Mouse (Mus musculus) limb, embryonic 11.5 days (tissue): ENCODE data around the gene Aup1. TPM values are rescaled to one million over a fixed set of nuclear protein-coding genes. Genes with fewer than 3 reads are reported as not detected.

ENCODE experiments used
- ATAC-seq: fragments of 200-750 bp; cut with Nextera tagmentation; 2 replicates; pipeline ENCODE4 v1.8.0; 2017; ENCODE audit warnings: low read depth; ENCODE audit not compliant: insufficient number of reproducible peaks, low FRiP score, low TSS enrichment
- DNase-seq: peaks from one replicate; pipeline ENCODE4 v3.0.0-alpha.2; 2015; ENCODE audit warnings: low spot score
- H3K27ac ChIP-seq: fragments of 300-500 bp; sonication (generic); replicated peaks from 2 replicates; pipeline ENCODE4 v1.5.1; 2014; ENCODE audit warnings: low read depth, mild to moderate bottlenecking, low read length
- H3K27me3 ChIP-seq: fragments of 300-500 bp; sonication (generic); 2 replicates; pipeline ENCODE4 v1.6.1; 2014; ENCODE audit warnings: mild to moderate bottlenecking, low read length, mixed read lengths; ENCODE audit not compliant: control insufficient read depth, insufficient read depth
- H3K36me3 ChIP-seq: fragments of 300-500 bp; sonication (generic); 2 replicates; pipeline ENCODE4 v1.6.1; 2014; ENCODE audit warnings: mild to moderate bottlenecking, low read length, moderate library complexity, mixed read lengths; ENCODE audit not compliant: control insufficient read depth, insufficient read depth
- H3K4me1 ChIP-seq: fragments of 300-500 bp; sonication (generic); 2 replicates; pipeline ENCODE4 v1.6.1; 2014; ENCODE audit warnings: low read length, mixed read lengths; ENCODE audit not compliant: control insufficient read depth, insufficient read depth
- H3K4me2 ChIP-seq: fragments of 300-500 bp; sonication (generic); 2 replicates; pipeline ENCODE4 v1.6.1; 2014; ENCODE audit warnings: low read depth, mild to moderate bottlenecking, moderate library complexity; ENCODE audit not compliant: severe bottlenecking
- H3K4me3 ChIP-seq: fragments of 300-500 bp; sonication (generic); 2 replicates; pipeline ENCODE4 v1.5.1; 2014; ENCODE audit warnings: low read depth, low read length
- H3K9ac ChIP-seq: fragments of 300-500 bp; sonication (generic); 2 replicates; pipeline ENCODE4 v1.6.1; 2014; ENCODE audit warnings: mild to moderate bottlenecking, low read length
- H3K9me3 ChIP-seq: fragments of 300-500 bp; sonication (generic); 2 replicates; pipeline ENCODE4 v1.6.1; 2016; ENCODE audit warnings: low read length; ENCODE audit not compliant: control insufficient read depth
- WGBS: fragments of 180-500 bp; shearing (Covaris S2); extraction: QIAGEN DNeasy Blood & Tissue Kit; methylation state at CpG from one replicate; pipeline ENCODE4 v1.1.7; 2014; 5-methylcytosine and 5-hydroxymethylcytosine counted together
- polyA plus RNA-seq: library from polyadenylated mRNA; unstranded; fragments of >200 nt; fragmentation: Nextera tagmentation; extraction: Ambion mirVana; gene quantifications from 2 replicates; pipeline ENCODE4 v1.2.1, GENCODE M21; 2014

The Aup1 gene
- polyA plus RNA-seq, 1 experiment from 2014 or later, result 122 TPM

GRCm38 (mm10) chr6:83013444-83013843 is 40.9 kb upstream of the Aup1 start:
- no peak for DNase-seq
- ATAC-seq, result no peak
- H3K9ac ChIP-seq, result no peak overlapping the region
- 86% methylated on average over 5 of the region's 5 CpGs for WGBS
- no peaks in the 10 kb centered on the region for H3K27me3 ChIP-seq
- H3K9me3 ChIP-seq, result no peaks in the 10 kb centered on the region
- H3K27ac ChIP-seq, result no peak overlapping the region
- no peaks in the 10 kb centered on the region for H3K4me1 ChIP-seq
- no peak overlapping the region for H3K4me2 ChIP-seq
- H3K36me3 ChIP-seq, result no peaks in the 10 kb centered on the region
- H3K4me3 ChIP-seq, result no peak overlapping the region

GRCm38 (mm10) chr6:83014482-83015466 is 39.5 kb upstream of the Aup1 start:
- WGBS, result 74% methylated on average over 12 of the region's 12 CpGs
- Histone ChIP-seq H3K27me3 (no peaks in the 10 kb centered on the region), H3K4me2 (no peak overlapping the region), H3K27ac (no peak overlapping the region), H3K9me3 (no peaks in the 10 kb centered on the region), H3K4me3 (no peak overlapping the region), H3K4me1 (no peaks in the 10 kb centered on the region), H3K36me3 (no peaks in the 10 kb centered on the region), H3K9ac (no peak overlapping the region)
- DNase-seq (no peak), ATAC-seq (no peak)

- Histone ChIP-seq H3K27me3 (no peaks in the 10 kb centered on the region), H3K4me3 (no peak overlapping the region), H3K9ac (no peak overlapping the region), H3K27ac (no peak overlapping the region), H3K4me1 (no peaks in the 10 kb centered on the region), H3K9me3 (no peaks in the 10 kb centered on the region), H3K4me2 (no peak overlapping the region), H3K36me3 (no peaks in the 10 kb centered on the region)
- DNase-seq (no peak), ATAC-seq (no peak)
- WGBS, result 88% methylated on average over 2 of the region's 2 CpGs
Observed at GRCm38 (mm10) chr6:83015749-83016148, 38.6 kb upstream of the Aup1 start.

GRCm38 (mm10) chr6:83017190-83017589 is 37.1 kb upstream of the Aup1 start:
- Histone ChIP-seq H3K27me3 (no peaks in the 10 kb centered on the region), H3K36me3 (no peaks in the 10 kb centered on the region), H3K4me2 (no peak overlapping the region), H3K9ac (no peak overlapping the region), H3K4me3 (no peak overlapping the region), H3K27ac (no peak overlapping the region), H3K9me3 (no peaks in the 10 kb centered on the region), H3K4me1 (no peaks in the 10 kb centered on the region)
- DNase-seq (no peak), ATAC-seq (no peak)
- 73% methylated on average over 3 of the region's 3 CpGs for WGBS

- H3K4me2 ChIP-seq, result no peak overlapping the region
- H3K9me3 ChIP-seq, result no peaks in the 10 kb centered on the region
- H3K27me3 ChIP-seq, result no peaks in the 10 kb centered on the region
- no peak overlapping the region for H3K27ac ChIP-seq
- no peak overlapping the region for H3K4me3 ChIP-seq
- ATAC-seq (no peak), DNase-seq (no peak)
- no peaks in the 10 kb centered on the region for H3K36me3 ChIP-seq
- WGBS, result 65% methylated on average over 3 of the region's 3 CpGs
- no peaks in the 10 kb centered on the region for H3K4me1 ChIP-seq
- no peak overlapping the region for H3K9ac ChIP-seq
Observed at GRCm38 (mm10) chr6:83019044-83019443, 35.3 kb upstream of the Aup1 start.

GRCm38 (mm10) chr6:83020121-83020520 is 34.2 kb upstream of the Aup1 start:
- Histone ChIP-seq H3K4me1 (no peaks in the 10 kb centered on the region), H3K36me3 (no peaks in the 10 kb centered on the region), H3K9ac (no peak overlapping the region), H3K4me3 (no peak overlapping the region), H3K27me3 (no peaks in the 10 kb centered on the region), H3K9me3 (no peaks in the 10 kb centered on the region), H3K4me2 (no peak overlapping the region), H3K27ac (no peak overlapping the region)
- DNase-seq (no peak), ATAC-seq (no peak)
- 93% methylated on average over 6 of the region's 6 CpGs for WGBS

GRCm38 (mm10) chr6:83020836-83021593 is 33.3 kb upstream of the Aup1 start:
- WGBS, result 81% methylated on average over 4 of the region's 4 CpGs
- Histone ChIP-seq H3K36me3 (no peaks in the 10 kb centered on the region), H3K4me2 (no peak overlapping the region), H3K27me3 (no peaks in the 10 kb centered on the region), H3K4me3 (no peak overlapping the region), H3K27ac (no peak overlapping the region), H3K4me1 (no peaks in the 10 kb centered on the region), H3K9me3 (no peaks in the 10 kb centered on the region), H3K9ac (no peak overlapping the region)
- DNase-seq (no peak), ATAC-seq (no peak)

GRCm38 (mm10) chr6:83023008-83023407 is 31.3 kb upstream of the Aup1 start:
- H3K9me3 ChIP-seq, result no peaks in the 10 kb centered on the region
- no peaks in the 10 kb centered on the region for H3K4me1 ChIP-seq
- DNase-seq (no peak), ATAC-seq (no peak)
- H3K36me3 ChIP-seq, result no peaks in the 10 kb centered on the region
- H3K27me3 ChIP-seq, result no peaks in the 10 kb centered on the region
- H3K27ac ChIP-seq, result no peak overlapping the region
- no peak overlapping the region for H3K9ac ChIP-seq
- H3K4me2 ChIP-seq, result no peak overlapping the region
- 81% methylated on average over 9 of the region's 9 CpGs for WGBS
- no peak overlapping the region for H3K4me3 ChIP-seq
